Mouse (Mus musculus): Measurements from ENCODE around the gene Trim63.
"Not testable (repeated sequence)": the region's sequence is repeated elsewhere in the genome, so short reads cannot be mapped to it uniquely, and the experiment has no call there.

The Trim63 gene

GRCm38 (mm10) chr4:134314876-134315275 is at the start of gene Trim63:
Gene Trim63, plus strand, starts transcription at chr4:134315120.
- no peak for DNase-seq

- DNase-seq: no peak
Observed at GRCm38 (mm10) chr4:134265860-134266585, 48.9 kb upstream of the Trim63 start.

- no peak for DNase-seq
Observed at GRCm38 (mm10) chr4:134268102-134268655, 46.7 kb upstream of the Trim63 start.

- not testable (repeated sequence) for DNase-seq
Observed at GRCm38 (mm10) chr4:134269622-134270021, 45.3 kb upstream of the Trim63 start.

GRCm38 (mm10) chr4:134271979-134272378 is 42.9 kb upstream of the Trim63 start:
- no peak for DNase-seq

GRCm38 (mm10) chr4:134272731-134273416 is 42.0 kb upstream of the Trim63 start:
- no peak for DNase-seq

- DNase-seq: peak; percentile 25 to 31
Observed at GRCm38 (mm10) chr4:134273417-134274345, 41.2 kb upstream of the Trim63 start.

- DNase-seq: no peak
Observed at GRCm38 (mm10) chr4:134284942-134285341, 30.0 kb upstream of the Trim63 start.

- no peak for DNase-seq
Observed at GRCm38 (mm10) chr4:134286226-134287167, 28.4 kb upstream of the Trim63 start.

- peak; percentile 93 to 98 for DNase-seq
Observed at GRCm38 (mm10) chr4:134287168-134287564, 27.8 kb upstream of the Trim63 start.

GRCm38 (mm10) chr4:134287575-134288025 is 27.3 kb upstream of the Trim63 start, which contains the start of gene Pdik1l:
Gene Pdik1l, minus strand, starts transcription at chr4:134287895.
- DNase-seq: peak; percentile 67 to 69

GRCm38 (mm10) chr4:134288397-134289256 is 26.3 kb upstream of the Trim63 start:
- DNase-seq: no peak

- peak; percentile 49 to 77 for DNase-seq
Observed at GRCm38 (mm10) chr4:134292067-134292466, 22.9 kb upstream of the Trim63 start.

- DNase-seq: no peak
Observed at GRCm38 (mm10) chr4:134293061-134293691, 21.7 kb upstream of the Trim63 start.

GRCm38 (mm10) chr4:134293692-134294163 is 21.2 kb upstream of the Trim63 start:
- no peak for DNase-seq

GRCm38 (mm10) chr4:134296096-134296495 is 18.8 kb upstream of the Trim63 start:
- DNase-seq: not testable (repeated sequence)

GRCm38 (mm10) chr4:134296523-134296922 is 18.4 kb upstream of the Trim63 start:
- no peak for DNase-seq

- no peak for DNase-seq
Observed at GRCm38 (mm10) chr4:134297369-134297768, 17.6 kb upstream of the Trim63 start.

GRCm38 (mm10) chr4:134298626-134299497 is 16.1 kb upstream of the Trim63 start:
- no peak for DNase-seq

All from spleen, adult 18-20 months (tissue).